Mouse (Mus musculus) CH12.LX (cell line): Measurements from ENCODE around the gene Olfr221.

Experiments used
- CTCF ChIP-seq, 2 experiments: IDR thresholded peaks in 1 of 2; conservative IDR thresholded peaks in 1 of 2; 2 replicates each; pipeline ENCODE4 v1.5.1; 2011 to 2012; ENCODE audit warnings: low read depth in 2 of 2, low read length in 2 of 2, improper control_type of control experiment in 1 of 2, inconsistent platforms in 1 of 2, mild to moderate bottlenecking in 1 of 2, moderate library complexity in 1 of 2
- E2F4 ChIP-seq: IDR thresholded peaks from 2 replicates; pipeline ENCODE4 v1.6.1; 2011; ENCODE audit warnings: low read depth, low read length, improper control_type of control experiment; ENCODE audit not compliant: insufficient replicate concordance
- ELF1 ChIP-seq: IDR thresholded peaks from 2 replicates; pipeline ENCODE4 v1.6.1; 2014; ENCODE audit warnings: low read depth, mild to moderate bottlenecking, inconsistent platforms, low read length, improper control_type of control experiment
- GABPA ChIP-seq: IDR thresholded peaks from 2 replicates; pipeline ENCODE4 v1.6.1; 2012; ENCODE audit warnings: low read depth, low read length, improper control_type of control experiment, inconsistent platforms; ENCODE audit not compliant: insufficient replicate concordance
- POLR2A ChIP-seq: IDR thresholded peaks from 2 replicates; pipeline ENCODE4 v1.6.1; 2011; ENCODE audit warnings: low read depth, mild to moderate bottlenecking, improper control_type of control experiment, low read length
- POLR2AphosphoS2 ChIP-seq: IDR thresholded peaks from 2 replicates; pipeline ENCODE4 v1.6.1; 2011; ENCODE audit warnings: low read depth, low read length, improper control_type of control experiment
- SIN3A ChIP-seq: IDR thresholded peaks from 2 replicates; pipeline ENCODE4 v1.6.1; 2012; ENCODE audit warnings: low read length, improper control_type of control experiment, inconsistent platforms
- ZNF384 ChIP-seq: IDR thresholded peaks from 2 replicates; pipeline ENCODE4 v1.6.1; 2012; ENCODE audit warnings: low read depth, low read length, improper control_type of control experiment, inconsistent platforms

DNA sequence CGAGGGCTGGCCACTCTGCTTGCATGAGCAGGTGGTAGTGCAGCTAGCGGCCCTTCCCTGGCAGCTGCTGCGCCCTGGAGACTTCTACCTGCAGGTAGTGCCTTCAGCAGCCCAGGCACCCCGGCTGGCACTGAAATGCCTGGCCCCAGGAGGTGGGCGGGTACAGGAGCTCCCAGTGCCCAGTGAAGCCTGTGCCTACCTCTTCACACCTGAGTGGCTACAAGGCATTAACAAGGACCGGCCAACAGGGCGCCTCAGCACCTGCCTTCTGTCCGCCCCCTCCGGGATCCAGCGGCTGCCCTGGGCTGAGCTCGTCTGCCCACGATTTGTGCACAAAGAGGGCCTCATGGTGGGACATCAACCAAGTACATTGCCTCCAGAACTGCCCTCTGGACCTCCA, 53.5 kb downstream of the Olfr221 start:
- no peak for TF ChIP-seq POLR2AphosphoS2
- TF ChIP-seq POLR2A = no peak
- TF ChIP-seq E2F4 = no peak
- TF ChIP-seq ZNF384 = no peak
- no peak for TF ChIP-seq ELF1
- TF ChIP-seq SIN3A = no peak
- TF ChIP-seq GABPA = no peak
- no peak for TF ChIP-seq CTCF (conservative IDR thresholded peaks at IDR 0.05 in 1 of 2, IDR thresholded peaks at IDR 0.05 in 1 of 2; ENCODE audit: low read depth in 2 of 2, low read length in 2 of 2)
